In genomic region chr3:130671291-130671690, GRCm38 (mm10) we compare ENCODE assay signal across 26 mouse cellular contexts. TPM values are rescaled to one million over a fixed set of nuclear protein-coding genes. Genes with fewer than 3 reads are reported as not detected.
DNase-seq lines count a peak whose midpoint lies in the region; ATAC-seq lines count a peak whose summit lies in the region.
"Had no signal": no experiment of that assay in that cellular context is flagged by ENCODE, and none has a peak within 500 bp of the region (broad histone marks: within the 10 kb centered on the region; RNA-seq: fewer than 3 reads in every experiment).

No protein-coding gene starts in this region.

- H3K4me3 ChIP-seq in forebrain, embryonic 14.5 days (ENCODE audit: low read depth, low read length), result no peak overlapping the region
- H3K4me3 ChIP-seq in forebrain, embryonic 13.5 days, result no peak overlapping the region
- H3K4me3 ChIP-seq in liver, embryonic 11.5 days (ENCODE audit: low read depth, low read length), result no peak overlapping the region
- H3K4me3 ChIP-seq: heart, embryonic 12.5 days; hindbrain, embryonic 10.5 days; layer of hippocampus, adult 2 months; limb, embryonic 12.5 days had no signal

- no peak overlapping the region for H3K4me2 ChIP-seq in forebrain, embryonic 14.5 days (ENCODE audit: low read length)
- no peak overlapping the region for H3K4me2 ChIP-seq in forebrain, embryonic 13.5 days
- H3K4me2 ChIP-seq in liver, embryonic 11.5 days, result no peak overlapping the region
- H3K4me2 ChIP-seq: heart, embryonic 12.5 days; limb, embryonic 12.5 days had no signal

- no peaks in the 10 kb centered on the region for H3K36me3 ChIP-seq in forebrain, embryonic 14.5 days (ENCODE audit: control insufficient read depth, insufficient read depth, low read length)
- no peaks in the 10 kb centered on the region for H3K36me3 ChIP-seq in forebrain, embryonic 13.5 days (ENCODE audit: poor library complexity, severe bottlenecking)
- H3K36me3 ChIP-seq in liver, embryonic 11.5 days (ENCODE audit: control insufficient read depth, insufficient read depth, low read length), result no peaks in the 10 kb centered on the region
- H3K36me3 ChIP-seq: G1E; heart, embryonic 12.5 days; hindbrain, embryonic 10.5 days; limb, embryonic 12.5 days had no signal

- no peaks in the 10 kb centered on the region for H3K9me3 ChIP-seq in forebrain, embryonic 14.5 days (replicated peaks; ENCODE audit: control insufficient read depth, low read length)
- no peaks in the 10 kb centered on the region for H3K9me3 ChIP-seq in forebrain, embryonic 13.5 days (replicated peaks)
- no peaks in the 10 kb centered on the region for H3K9me3 ChIP-seq in liver, embryonic 11.5 days (ENCODE audit: control insufficient read depth, low read length)
- H3K9me3 ChIP-seq: G1E; heart, embryonic 12.5 days; hindbrain, embryonic 10.5 days; limb, embryonic 12.5 days had no signal

- H3K27me3 ChIP-seq in forebrain, embryonic 14.5 days (replicated peaks; ENCODE audit: control insufficient read depth, insufficient read depth, low read length), result no peaks in the 10 kb centered on the region
- no peaks in the 10 kb centered on the region for H3K27me3 ChIP-seq in forebrain, embryonic 13.5 days
- H3K27me3 ChIP-seq in liver, embryonic 11.5 days (replicated peaks; ENCODE audit: control insufficient read depth, insufficient read depth, low read length), result no peaks in the 10 kb centered on the region
- H3K27me3 ChIP-seq: CH12.LX; heart, embryonic 12.5 days; limb, embryonic 12.5 days had no signal

- no peak overlapping the region for H3K27ac ChIP-seq in forebrain, embryonic 14.5 days (ENCODE audit: low read depth, low read length)
- no peak overlapping the region for H3K27ac ChIP-seq in forebrain, embryonic 13.5 days
- no peak overlapping the region for H3K27ac ChIP-seq in liver, embryonic 11.5 days (ENCODE audit: low read depth, low read length)
- H3K27ac ChIP-seq: hindbrain, embryonic 10.5 days; layer of hippocampus, adult 2 months had no signal

- DNase-seq in forebrain, embryonic 14.5 days (ENCODE audit: low spot score), result peak; percentile 37
- peak; percentile 18 for DNase-seq in liver, embryonic 11.5 days (ENCODE audit: low spot score)
- no peak for DNase-seq in liver
- DNase-seq in adrenal gland, adult 8-10 months, result peak; percentile 20
- peak; percentile 48 to 55 for DNase-seq in adrenal gland, postnatal 36 days
- DNase-seq in thymus, postnatal 10 days (ENCODE audit: low spot score in 2 of 2), result no peak
- DNase-seq in left cerebral cortex, adult 18-20 months (ENCODE audit: low spot score in 2 of 2), result no peak
- DNase-seq: cerebellum, adult 8-10 months; heart, postnatal 10 days; kidney, postnatal 25 days; midbrain, embryonic 14.5 days; retina, postnatal 1 day; right cerebral cortex, postnatal 4 days; thymus, postnatal 4 days had no signal

- no peaks in the 10 kb centered on the region for H3K4me1 ChIP-seq in forebrain, embryonic 14.5 days (ENCODE audit: control insufficient read depth, insufficient read depth, low read length)
- H3K4me1 ChIP-seq in forebrain, embryonic 13.5 days, result no peaks in the 10 kb centered on the region
- no peaks in the 10 kb centered on the region for H3K4me1 ChIP-seq in liver, embryonic 11.5 days (replicated peaks; ENCODE audit: control insufficient read depth, insufficient read depth, low read length)
- H3K4me1 ChIP-seq: heart, embryonic 12.5 days had no signal

- no peak overlapping the region for H3K9ac ChIP-seq in forebrain, embryonic 14.5 days (ENCODE audit: low read length)
- H3K9ac ChIP-seq in forebrain, embryonic 13.5 days, result no peak overlapping the region
- no peak overlapping the region for H3K9ac ChIP-seq in liver, embryonic 11.5 days (ENCODE audit: low read depth, low read length)
- H3K9ac ChIP-seq: heart, embryonic 12.5 days; limb, embryonic 12.5 days had no signal

- ATAC-seq in forebrain, embryonic 14.5 days, result no peak; the same call in 1 of the 2 replicates
- ATAC-seq in forebrain, embryonic 13.5 days, result no peak
- ATAC-seq in liver, embryonic 11.5 days (replicated peaks; ENCODE audit: low FRiP score), result no peak
- ATAC-seq: intestine, postnatal 0 days had no signal

- 47% methylated on average over 14 of the region's 14 CpGs for WGBS in forebrain, embryonic 14.5 days
- WGBS in forebrain, embryonic 13.5 days, result 59% methylated on average over 14 of the region's 14 CpGs
- WGBS in liver, embryonic 11.5 days, result 74% methylated on average over 14 of the region's 14 CpGs

RNA-seq across cellular contexts. Expression of gene Ostc, which starts 38.0 kb away (rescaled TPM):
- 266 and 307 TPM in 2 replicates for polyA plus RNA-seq in forebrain, embryonic 14.5 days (2014; fragmentation: Nextera tagmentation; extraction: Ambion mirVana)
- polyA plus RNA-seq in forebrain, embryonic 13.5 days (2015; fragmentation: Nextera tagmentation; extraction: Ambion mirVana), result 281 and 290 TPM in 2 replicates
- polyA plus RNA-seq in liver, embryonic 11.5 days (2014; fragmentation: Nextera tagmentation; extraction: Ambion mirVana), result 314 and 321 TPM in 2 replicates
- total RNA-seq in adrenal gland, adult 8-10 months (2022), result 100 to 1,000 TPM; 102 to 120 (median 116) TPM
- 100 to 1,000 TPM; 111 to 122 TPM for total RNA-seq in adrenal gland, postnatal 36 days (2021)
- total RNA-seq in left cerebral cortex, adult 18-20 months (2021), result 10 to 100 TPM; 57.4 to 61.3 TPM

RNA-seq across cellular contexts. Expression of gene Etnppl, which starts 54.0 kb away (rescaled TPM):
- polyA plus RNA-seq in forebrain, embryonic 14.5 days (2014; fragmentation: Nextera tagmentation; extraction: Ambion mirVana), result not detected in 2 replicates
- polyA plus RNA-seq in forebrain, embryonic 13.5 days (2015; fragmentation: Nextera tagmentation; extraction: Ambion mirVana), result not detected in 2 replicates
- not detected in 2 replicates for polyA plus RNA-seq in liver, embryonic 11.5 days (2014; fragmentation: Nextera tagmentation; extraction: Ambion mirVana)
- total RNA-seq in adrenal gland, adult 8-10 months (2022), result under 1 TPM; 0.17 to 0.49 (median 0.28) TPM
- under 1 TPM in 1 of 2 experiments, not detected in 1; 0.36 TPM for total RNA-seq in adrenal gland, postnatal 36 days (2021)
- total RNA-seq in left cerebral cortex, adult 18-20 months (2021), result 10 to 100 TPM; 14.1 to 17.1 TPM
- total RNA-seq: CH12.LX; gastrocnemius, adult 18-20 months; heart, postnatal 10 days; megakaryocyte-erythroid progenitor cell, adult 5-6 weeks had no signal
- polyA plus RNA-seq: G1E; heart, embryonic 12.5 days; midbrain, embryonic 14.5 days; neural tube, embryonic 11.5 days; stomach, embryonic 14.5 days had no signal

RNA-seq across cellular contexts. Expression of gene Rpl34, which starts 58.9 kb away (rescaled TPM):
- 619 and 916 TPM in 2 replicates for polyA plus RNA-seq in forebrain, embryonic 14.5 days (2014; fragmentation: Nextera tagmentation; extraction: Ambion mirVana)
- 732 and 770 TPM in 2 replicates for polyA plus RNA-seq in forebrain, embryonic 13.5 days (2015; fragmentation: Nextera tagmentation; extraction: Ambion mirVana)
- 1,055 and 1,138 TPM in 2 replicates for polyA plus RNA-seq in liver, embryonic 11.5 days (2014; fragmentation: Nextera tagmentation; extraction: Ambion mirVana)
- total RNA-seq in adrenal gland, adult 8-10 months (2022), result 100 to 1,000 TPM; 681 to 726 (median 704) TPM
- 100 to 1,000 TPM; 740 to 770 TPM for total RNA-seq in adrenal gland, postnatal 36 days (2021)
- 100 to 1,000 TPM; 343 to 349 TPM for total RNA-seq in left cerebral cortex, adult 18-20 months (2021)

Comparison
In these comparisons a context has a peak if more than half of its experiments do, and no peak if none do; other contexts are left out.
1. DNase-seq: peak in forebrain, embryonic 14.5 days (single experiment), liver, embryonic 11.5 days (single experiment), adrenal gland, adult 8-10 months (single experiment) and adrenal gland, postnatal 36 days (2 of 2); none in liver (single experiment), thymus, postnatal 10 days (0 of 2) and left cerebral cortex, adult 18-20 months (0 of 2).
2. RNA of gene Etnppl, which starts 54.0 kb away (total RNA-seq): 14.1 to 17.1 TPM in left cerebral cortex, adult 18-20 months; 0.36 TPM in adrenal gland, postnatal 36 days and 0.17 to 0.49 TPM in adrenal gland, adult 8-10 months; every median in the first group is over 10 times any median in the second.